Mouse (Mus musculus) kidney, embryonic 14.5 days (tissue): ENCODE measurements around the gene Frmd4a. TPM values are rescaled to one million over a fixed set of nuclear protein-coding genes. Genes with fewer than 3 reads are reported as not detected.
"Not testable (repeated sequence)": the region's sequence is repeated elsewhere in the genome, so short reads cannot be mapped to it uniquely, and the experiment has no call there.

Experiments used
- ATAC-seq: fragments of 200-750 bp; cut with Nextera tagmentation; 2 replicates; pipeline ENCODE4 v1.8.0; 2017; ENCODE audit warnings: moderate number of reproducible peaks, mild to moderate bottlenecking, moderate TSS enrichment, moderate library complexity; ENCODE audit not compliant: low FRiP score, low TSS enrichment
- H3K27ac ChIP-seq: fragments of 300-500 bp; sonication (generic); 2 replicates; pipeline ENCODE4 v1.5.1; 2014; ENCODE audit warnings: low read depth, mild to moderate bottlenecking, low read length, moderate library complexity, mixed read lengths
- H3K27me3 ChIP-seq: fragments of 300-500 bp; sonication (generic); 2 replicates; pipeline ENCODE4 v1.6.1; 2014; ENCODE audit warnings: mild to moderate bottlenecking, low read length; ENCODE audit not compliant: control insufficient read depth, insufficient read depth
- H3K36me3 ChIP-seq: fragments of 300-500 bp; sonication (generic); 2 replicates; pipeline ENCODE4 v1.6.1; 2014; ENCODE audit warnings: low read length, mixed read lengths; ENCODE audit not compliant: control insufficient read depth, insufficient read depth
- H3K4me1 ChIP-seq: fragments of 300-500 bp; sonication (generic); 2 replicates; pipeline ENCODE4 v1.6.1; 2014; ENCODE audit warnings: low read length, mixed read lengths; ENCODE audit not compliant: control insufficient read depth, insufficient read depth
- H3K4me2 ChIP-seq: fragments of 300-500 bp; sonication (generic); replicated peaks from 2 replicates; pipeline ENCODE4 v1.6.1; 2014; ENCODE audit warnings: low read depth, mild to moderate bottlenecking, low read length
- H3K4me3 ChIP-seq: fragments of 300-500 bp; sonication (generic); 2 replicates; pipeline ENCODE4 v1.5.1; 2014; ENCODE audit warnings: mild to moderate bottlenecking, low read length
- H3K9ac ChIP-seq: fragments of 300-500 bp; sonication (generic); 2 replicates; pipeline ENCODE4 v1.6.1; 2014; ENCODE audit warnings: low read depth, mild to moderate bottlenecking, low read length, moderate library complexity
- H3K9me3 ChIP-seq: fragments of 300-500 bp; sonication (generic); 2 replicates; pipeline ENCODE4 v1.6.1; 2016; ENCODE audit warnings: low read length; ENCODE audit not compliant: control insufficient read depth
- WGBS: fragments of 180-500 bp; shearing (Covaris S2); extraction: QIAGEN DNeasy Blood & Tissue Kit; methylation state at CpG from one replicate; pipeline ENCODE4 v1.1.7; 2014; 5-methylcytosine and 5-hydroxymethylcytosine counted together
- polyA plus RNA-seq: library from polyadenylated mRNA; unstranded; fragments of >200 nt; fragmentation: Nextera tagmentation; extraction: Ambion mirVana; gene quantifications from 2 replicates; pipeline ENCODE4 v1.2.1, GENCODE M21; 2014

The Frmd4a gene
- polyA plus RNA-seq, 1 experiment from 2014 or later, result 39.2 TPM

GRCm38 (mm10) chr2:4338290-4338689, 320.8 kb downstream of the Frmd4a start:
- not testable (repeated sequence) for H3K27ac ChIP-seq, H3K4me2 ChIP-seq, H3K9ac ChIP-seq, H3K27me3 ChIP-seq, H3K9me3 ChIP-seq, H3K36me3 ChIP-seq, ATAC-seq, H3K4me3 ChIP-seq, H3K4me1 ChIP-seq
- WGBS, result 67% methylated on average over 8 of the region's 8 CpGs

- Histone ChIP-seq H3K4me3 (no peak overlapping the region), H3K9ac (no peak overlapping the region), H3K36me3 (no peaks in the 10 kb centered on the region), H3K4me2 (no peak overlapping the region), H3K4me1 (no peaks in the 10 kb centered on the region), H3K9me3 (no peaks in the 10 kb centered on the region), H3K27ac (0 out of 2 replicates have a peak overlapping the region, but pooled peaks have one; percentile 6), H3K27me3 (no peaks in the 10 kb centered on the region)
- no peak for ATAC-seq
- 63% methylated on average over 4 of the region's 4 CpGs for WGBS
Measured at GRCm38 (mm10) chr2:4339128-4339527, 321.6 kb downstream of the Frmd4a start.

- no peak overlapping the region for H3K4me3 ChIP-seq
- no peaks in the 10 kb centered on the region for H3K36me3 ChIP-seq
- ATAC-seq, result no peak
- H3K9ac ChIP-seq, result no peak overlapping the region
- no peak overlapping the region for H3K4me2 ChIP-seq
- no peaks in the 10 kb centered on the region for H3K9me3 ChIP-seq
- H3K4me1 ChIP-seq, result no peaks in the 10 kb centered on the region
- H3K27ac ChIP-seq, result no peak overlapping the region
- no peaks in the 10 kb centered on the region for H3K27me3 ChIP-seq
- 57% methylated on average over 3 of the region's 3 CpGs for WGBS
Measured at GRCm38 (mm10) chr2:4339530-4340218, 322.2 kb downstream of the Frmd4a start.

GRCm38 (mm10) chr2:4340378-4340777, 322.9 kb downstream of the Frmd4a start:
- no peak overlapping the region for H3K27ac ChIP-seq
- no peak overlapping the region for H3K4me3 ChIP-seq
- WGBS, result 73% methylated on average over 10 of the region's 10 CpGs
- H3K9me3 ChIP-seq, result no peaks in the 10 kb centered on the region
- no peak overlapping the region for H3K9ac ChIP-seq
- ATAC-seq, result no peak
- no peaks in the 10 kb centered on the region for H3K4me1 ChIP-seq
- H3K4me2 ChIP-seq, result no peak overlapping the region; the same call in 1 of the 2 replicates
- no peaks in the 10 kb centered on the region for H3K36me3 ChIP-seq
- no peaks in the 10 kb centered on the region for H3K27me3 ChIP-seq

GRCm38 (mm10) chr2:4341141-4341540, 323.6 kb downstream of the Frmd4a start:
- Histone ChIP-seq H3K9me3 (no peaks in the 10 kb centered on the region), H3K4me1 (peaks cover 2% of the 10 kb centered on the region; the same call in 1 of the 2 replicates), H3K9ac (no peak overlapping the region), H3K4me2 (no peak overlapping the region), H3K27me3 (no peaks in the 10 kb centered on the region), H3K4me3 (no peak overlapping the region), H3K36me3 (no peaks in the 10 kb centered on the region), H3K27ac (no peak overlapping the region)
- WGBS, result 74% methylated on average over 1 of the region's 1 CpGs
- no peak for ATAC-seq

GRCm38 (mm10) chr2:4342005-4342404, 324.5 kb downstream of the Frmd4a start:
- H3K36me3 ChIP-seq, result no peaks in the 10 kb centered on the region
- H3K4me1 ChIP-seq, result peaks cover 9% of the 10 kb centered on the region; the same call in 1 of the 2 replicates
- no peak overlapping the region for H3K9ac ChIP-seq
- no peak for ATAC-seq
- no peak overlapping the region for H3K4me2 ChIP-seq
- H3K9me3 ChIP-seq, result no peaks in the 10 kb centered on the region
- 87% methylated on average over 7 of the region's 7 CpGs for WGBS
- H3K27ac ChIP-seq, result no peak overlapping the region
- H3K27me3 ChIP-seq, result no peaks in the 10 kb centered on the region
- H3K4me3 ChIP-seq, result no peak overlapping the region

GRCm38 (mm10) chr2:4344411-4344810, 326.9 kb downstream of the Frmd4a start:
- H3K27ac ChIP-seq, result no peak overlapping the region
- ATAC-seq, result no peak
- no peaks in the 10 kb centered on the region for H3K27me3 ChIP-seq
- no peak overlapping the region for H3K4me3 ChIP-seq
- 87% methylated on average over 5 of the region's 5 CpGs for WGBS
- H3K4me1 ChIP-seq, result peaks cover 9% of the 10 kb centered on the region; the same call in 1 of the 2 replicates
- H3K4me2 ChIP-seq, result no peak overlapping the region
- H3K9ac ChIP-seq, result no peak overlapping the region
- H3K9me3 ChIP-seq, result no peaks in the 10 kb centered on the region
- H3K36me3 ChIP-seq, result no peaks in the 10 kb centered on the region

GRCm38 (mm10) chr2:4346232-4346631, 328.7 kb downstream of the Frmd4a start:
- Histone ChIP-seq H3K4me3 (no peak overlapping the region), H3K9ac (no peak overlapping the region), H3K9me3 (no peaks in the 10 kb centered on the region), H3K27ac (0 out of 2 replicates have a peak overlapping the region, but pooled peaks have one; percentile 4), H3K4me1 (peaks cover 9% of the 10 kb centered on the region; the same call in 1 of the 2 replicates), H3K4me2 (no peak overlapping the region), H3K36me3 (no peaks in the 10 kb centered on the region), H3K27me3 (no peaks in the 10 kb centered on the region)
- WGBS, result 47% methylated on average over 6 of the region's 6 CpGs
- 0 out of 2 replicates have a peak, but pooled peaks have one; percentile 24 for ATAC-seq

- ATAC-seq, result no peak
Measured at GRCm38 (mm10) chr2:4346953-4347352, 329.4 kb downstream of the Frmd4a start.

More at GRCm38 (mm10) chr2:4346953-4347352, 329.4 kb downstream of the Frmd4a start:
- no peak overlapping the region for H3K4me2 ChIP-seq
- H3K4me3 ChIP-seq, result no peak overlapping the region
- 61% methylated on average over 1 of the region's 1 CpGs for WGBS
- no peaks in the 10 kb centered on the region for H3K9me3 ChIP-seq
- H3K9ac ChIP-seq, result no peak overlapping the region
- H3K27me3 ChIP-seq, result no peaks in the 10 kb centered on the region
- no peaks in the 10 kb centered on the region for H3K36me3 ChIP-seq
- H3K27ac ChIP-seq, result no peak overlapping the region
- peaks cover 9% of the 10 kb centered on the region; the same call in 1 of the 2 replicates for H3K4me1 ChIP-seq
